Mouse (Mus musculus): ENCODE results near the gene Zfp1.

The Zfp1 gene

GRCm38 (mm10) chr8:111676237-111676636 lies 33.0 kb downstream of the Zfp1 start:
- DNase-seq (ENCODE audit: low read depth, low spot score), result no peak

GRCm38 (mm10) chr8:111678111-111678510 lies 34.9 kb downstream of the Zfp1 start:
- peak; percentile 80 for DNase-seq (ENCODE audit: low read depth, low spot score)

GRCm38 (mm10) chr8:111678848-111679247 lies 35.6 kb downstream of the Zfp1 start:
- no peak for DNase-seq (ENCODE audit: low read depth, low spot score)

- peak; percentile 31 for DNase-seq (ENCODE audit: low read depth, low spot score)
These were observed 37.3 kb downstream of the Zfp1 start for GRCm38 (mm10) chr8:111680423-111681028.

DNA sequence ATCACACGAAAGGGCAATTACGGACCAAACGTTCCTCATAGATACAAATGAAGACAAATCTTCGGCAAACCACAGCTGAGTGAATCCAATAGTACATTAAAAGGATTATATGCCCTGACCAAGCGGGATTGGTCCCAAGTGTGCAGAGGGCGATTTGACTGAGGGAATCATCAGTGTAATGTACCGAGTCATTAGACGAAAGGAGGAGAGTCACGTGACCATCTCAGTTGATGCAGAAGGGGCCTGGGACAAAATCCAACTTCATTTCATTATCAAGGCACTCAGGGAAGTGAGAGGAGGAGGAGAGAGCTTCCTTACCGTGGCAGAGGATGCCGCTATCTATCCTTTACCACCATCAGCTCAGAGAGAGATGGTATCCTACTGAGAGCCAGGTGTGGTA lies 38.0 kb downstream of the Zfp1 start:
- DNase-seq (ENCODE audit: low read depth, low spot score), result no peak

- DNase-seq (ENCODE audit: low read depth, low spot score), result no peak
These were observed 39.3 kb downstream of the Zfp1 start for GRCm38 (mm10) chr8:111682521-111682920.

DNA sequence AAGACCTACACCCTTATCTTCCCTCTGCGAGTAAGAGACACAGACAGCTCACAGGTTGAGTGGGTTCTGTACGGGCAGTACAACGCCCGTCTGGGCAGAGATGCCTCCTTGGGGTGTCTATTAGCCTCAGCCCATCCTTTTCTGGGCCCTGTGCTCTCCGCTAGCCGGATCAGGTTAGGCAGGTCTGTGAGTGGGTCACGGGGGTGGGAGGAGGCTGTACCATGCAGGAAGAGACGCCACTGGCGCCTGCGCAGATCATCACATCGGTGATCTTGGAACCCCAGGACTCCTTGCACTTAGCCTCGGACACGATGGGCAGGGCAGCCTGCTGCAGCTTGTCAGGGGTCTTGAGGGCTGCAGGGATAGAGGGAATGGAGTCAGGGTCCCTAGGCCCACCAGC lies 43.7 kb downstream of the Zfp1 start:
- DNase-seq (ENCODE audit: low read depth, low spot score), result no peak

DNA sequence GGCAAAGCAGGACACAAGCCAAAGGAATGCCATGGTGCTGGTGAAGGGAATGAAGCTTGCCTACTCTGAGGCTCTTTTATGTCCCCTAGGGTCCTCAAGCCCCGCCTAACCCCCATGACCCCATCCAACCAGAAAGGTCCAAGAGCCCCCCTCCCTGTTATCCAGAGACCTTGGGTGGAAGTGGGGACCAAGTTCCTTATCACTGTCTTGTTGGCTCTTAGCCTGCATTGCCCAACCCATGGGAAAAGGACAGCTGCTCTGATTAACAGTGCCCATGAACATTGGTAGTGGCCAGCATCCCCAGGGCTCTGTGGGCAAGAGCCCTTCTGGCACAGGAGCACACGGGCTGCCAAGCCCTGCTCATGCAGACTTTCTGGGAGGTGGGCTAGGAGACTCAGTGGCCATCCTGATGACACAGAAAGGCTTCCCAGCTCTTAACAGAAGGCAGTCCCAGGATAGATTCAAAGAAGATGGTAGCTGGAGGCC lies 47.8 kb downstream of the Zfp1 start, which contains the start of gene Ctrb1:
Gene Ctrb1, minus strand, starts transcription at position 51 of the 486 bp plus-strand sequence.
- DNase-seq (ENCODE audit: low read depth, low spot score), result no peak

GRCm38 (mm10) chr8:111693261-111693741 lies 50.1 kb downstream of the Zfp1 start:
- no peak for DNase-seq (ENCODE audit: low read depth, low spot score)

DNA sequence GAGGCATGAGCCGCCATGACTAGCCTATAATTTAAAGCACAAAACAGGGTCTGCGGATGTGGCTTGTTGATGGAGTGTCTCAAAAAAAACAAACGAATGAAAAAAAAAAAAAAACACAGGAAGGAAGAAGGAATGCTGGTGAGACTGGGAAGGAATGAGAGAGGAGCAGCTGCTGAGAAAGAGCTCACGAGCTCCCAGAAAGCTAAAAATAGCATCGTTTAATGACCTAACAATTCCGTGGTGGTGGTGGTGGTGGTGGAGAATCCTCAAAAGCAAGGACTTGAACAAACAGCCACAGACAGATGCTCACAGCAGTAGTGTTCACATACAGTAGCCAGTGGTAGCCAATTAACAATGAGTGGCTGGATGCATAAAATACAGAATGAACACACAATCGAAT lies 52.2 kb downstream of the Zfp1 start:
- no peak for DNase-seq (ENCODE audit: low read depth, low spot score)

DNA sequence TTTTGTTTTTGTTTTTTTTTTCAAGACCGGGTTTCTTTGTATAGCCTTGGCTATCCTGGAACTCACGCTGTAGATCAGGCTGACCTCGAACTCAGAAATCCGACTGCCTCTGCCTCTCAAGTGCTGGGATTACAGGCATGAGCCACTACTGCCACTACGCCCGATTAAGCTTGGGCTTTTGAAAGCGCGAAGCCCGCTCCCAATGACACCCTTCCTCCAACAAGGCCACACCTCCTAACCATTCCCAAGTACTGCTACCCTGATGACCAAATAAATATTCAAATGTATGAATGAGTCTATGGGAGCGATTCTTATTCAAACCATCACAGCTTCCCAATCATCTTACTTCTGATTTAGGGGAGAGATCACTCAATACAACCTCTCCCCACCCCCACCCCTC lies 54.5 kb downstream of the Zfp1 start:
- no peak for DNase-seq (ENCODE audit: low read depth, low spot score)

DNA sequence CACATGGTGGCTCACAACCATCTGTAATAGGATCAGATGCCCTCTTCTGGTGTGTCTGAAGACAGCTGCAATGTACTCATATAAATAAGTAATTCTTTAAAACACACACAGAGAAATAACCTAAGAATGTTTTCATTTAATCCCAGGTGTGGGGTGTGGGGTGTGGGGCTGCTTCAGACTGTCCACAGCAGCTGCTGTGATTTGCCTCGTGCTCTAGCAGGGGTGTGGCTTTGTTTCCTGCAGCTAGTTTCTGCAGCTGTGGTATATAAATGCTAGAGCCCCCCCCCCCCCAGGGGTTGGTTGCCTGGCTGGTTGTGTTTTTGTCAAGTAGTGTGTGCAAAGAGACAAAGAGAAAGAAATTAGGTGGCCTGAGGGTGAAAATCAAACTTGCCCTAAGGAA lies 55.8 kb downstream of the Zfp1 start:
- DNase-seq (ENCODE audit: low read depth, low spot score), result no peak

GRCm38 (mm10) chr8:111700201-111700600 lies 57.0 kb downstream of the Zfp1 start:
- DNase-seq (ENCODE audit: low read depth, low spot score), result no peak

- no peak for DNase-seq (ENCODE audit: low read depth, low spot score)
These were observed 57.5 kb downstream of the Zfp1 start for GRCm38 (mm10) chr8:111700740-111701139.

DNA sequence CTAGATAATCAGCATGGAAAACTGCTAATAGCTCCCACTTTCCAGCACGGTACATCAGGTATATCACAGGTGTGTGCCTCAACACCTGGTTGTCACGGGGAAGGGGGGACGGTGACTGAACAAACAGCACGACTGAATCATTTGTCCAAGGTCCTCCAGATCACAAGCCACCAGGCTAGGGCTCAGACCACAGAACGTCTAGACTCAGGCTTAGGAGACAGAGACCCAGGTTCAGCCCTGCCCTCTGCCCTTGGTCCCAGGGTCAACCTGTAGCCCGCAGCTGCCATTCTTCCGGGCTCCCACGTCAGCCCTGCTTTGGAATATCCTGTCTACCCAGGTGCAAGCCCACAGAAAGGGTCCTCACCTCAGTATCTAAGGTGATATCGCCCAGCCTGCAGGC lies 58.2 kb downstream of the Zfp1 start:
- no peak for DNase-seq (ENCODE audit: low read depth, low spot score)

DNA sequence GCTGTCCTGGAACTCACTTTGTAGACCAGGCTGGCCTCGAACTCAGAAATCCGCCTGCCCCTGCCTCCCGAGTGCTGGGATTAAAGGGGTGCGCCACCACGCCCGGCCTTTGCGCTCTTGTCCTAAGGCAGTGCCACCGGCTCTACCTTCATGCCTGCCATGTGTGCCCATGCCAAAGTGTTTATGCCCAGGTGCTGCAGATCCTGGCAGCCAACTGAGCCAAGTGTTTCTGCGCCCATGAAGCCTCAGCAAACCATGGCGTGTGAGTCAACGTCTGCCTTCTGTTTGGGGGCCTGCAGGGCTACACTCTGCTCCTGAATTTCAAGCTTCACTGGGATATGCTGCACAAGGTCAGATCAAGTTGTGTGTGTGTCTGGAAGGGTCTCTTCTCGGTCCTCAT lies 61.4 kb downstream of the Zfp1 start:
- no peak for DNase-seq (ENCODE audit: low read depth, low spot score)

DNA sequence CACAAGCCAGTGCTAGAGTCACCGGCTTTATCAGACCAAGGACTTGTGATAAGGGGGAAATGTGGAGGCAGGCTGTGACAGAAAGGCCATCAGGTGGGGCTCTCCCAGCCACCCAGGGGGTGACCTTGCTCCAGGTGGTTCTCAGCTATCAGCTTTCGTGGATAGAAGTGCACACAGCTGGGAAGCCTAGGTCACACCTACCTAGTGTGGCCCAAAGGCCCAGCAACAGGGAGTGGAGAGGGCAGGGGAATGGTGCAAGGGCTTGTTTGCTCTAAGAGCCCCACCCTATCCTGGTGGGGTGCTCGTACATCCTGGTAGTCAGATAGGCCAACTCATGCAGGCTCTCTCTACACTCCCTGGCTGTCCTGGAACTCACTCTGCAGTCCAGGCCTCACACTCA lies 62.0 kb downstream of the Zfp1 start:
- DNase-seq (ENCODE audit: low read depth, low spot score), result no peak

- no peak for DNase-seq (ENCODE audit: low read depth, low spot score)
These were observed 62.5 kb downstream of the Zfp1 start for GRCm38 (mm10) chr8:111705699-111706098.

- DNase-seq (ENCODE audit: low read depth, low spot score), result no peak
These were observed 65.1 kb downstream of the Zfp1 start for GRCm38 (mm10) chr8:111708265-111708664.

- no peak for DNase-seq (ENCODE audit: low read depth, low spot score)
These were observed 66.0 kb downstream of the Zfp1 start for GRCm38 (mm10) chr8:111709223-111709622.

GRCm38 (mm10) chr8:111710777-111711485 lies 67.7 kb downstream of the Zfp1 start:
- DNase-seq (ENCODE audit: low read depth, low spot score), result no peak

DNA sequence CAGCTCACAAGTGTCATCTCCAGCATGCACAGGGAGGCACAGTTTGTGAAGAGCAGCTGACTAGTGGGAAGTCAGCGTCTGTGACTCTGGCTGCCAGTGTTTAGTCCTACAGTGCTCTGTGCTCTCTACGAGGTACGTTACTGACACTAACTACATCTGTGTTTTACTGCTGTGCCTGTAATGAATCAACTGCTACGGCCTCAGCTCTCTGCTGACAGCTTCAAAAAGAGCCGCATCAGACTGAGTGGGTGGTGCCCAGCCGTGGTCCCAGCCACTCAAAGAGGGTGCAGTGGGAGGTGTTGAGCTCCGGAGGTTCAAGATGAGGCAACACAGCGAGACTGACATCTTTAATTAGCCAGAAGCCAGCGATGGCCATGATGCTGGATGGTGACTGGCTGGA lies 68.9 kb downstream of the Zfp1 start:
- DNase-seq (ENCODE audit: low read depth, low spot score), result no peak

DNA sequence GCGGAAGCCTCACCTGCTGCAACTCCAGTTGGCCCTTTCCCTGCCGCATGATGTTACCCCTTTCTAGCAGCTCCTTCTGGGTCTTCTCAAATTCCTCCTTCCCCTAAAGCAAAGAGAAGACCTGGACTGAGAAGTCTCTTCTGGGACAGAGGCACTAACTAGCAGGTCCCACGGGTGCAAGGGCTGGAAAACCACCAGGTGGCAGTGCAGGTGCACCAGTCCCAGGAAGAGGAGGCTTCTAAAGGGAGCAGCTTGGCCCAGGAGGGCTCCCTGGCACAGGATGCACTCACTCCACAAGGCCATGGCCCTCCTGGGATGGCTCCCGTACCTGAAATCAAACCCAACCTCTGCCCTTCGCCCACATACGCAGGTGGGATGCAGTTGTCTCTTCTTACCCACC lies 69.4 kb downstream of the Zfp1 start:
- DNase-seq (ENCODE audit: low read depth, low spot score), result peak; percentile 49

Data from forelimb bud, embryonic 11.5 days (tissue).